Mouse (Mus musculus): ENCODE results near the gene Colca2.

The Colca2 gene

DNA sequence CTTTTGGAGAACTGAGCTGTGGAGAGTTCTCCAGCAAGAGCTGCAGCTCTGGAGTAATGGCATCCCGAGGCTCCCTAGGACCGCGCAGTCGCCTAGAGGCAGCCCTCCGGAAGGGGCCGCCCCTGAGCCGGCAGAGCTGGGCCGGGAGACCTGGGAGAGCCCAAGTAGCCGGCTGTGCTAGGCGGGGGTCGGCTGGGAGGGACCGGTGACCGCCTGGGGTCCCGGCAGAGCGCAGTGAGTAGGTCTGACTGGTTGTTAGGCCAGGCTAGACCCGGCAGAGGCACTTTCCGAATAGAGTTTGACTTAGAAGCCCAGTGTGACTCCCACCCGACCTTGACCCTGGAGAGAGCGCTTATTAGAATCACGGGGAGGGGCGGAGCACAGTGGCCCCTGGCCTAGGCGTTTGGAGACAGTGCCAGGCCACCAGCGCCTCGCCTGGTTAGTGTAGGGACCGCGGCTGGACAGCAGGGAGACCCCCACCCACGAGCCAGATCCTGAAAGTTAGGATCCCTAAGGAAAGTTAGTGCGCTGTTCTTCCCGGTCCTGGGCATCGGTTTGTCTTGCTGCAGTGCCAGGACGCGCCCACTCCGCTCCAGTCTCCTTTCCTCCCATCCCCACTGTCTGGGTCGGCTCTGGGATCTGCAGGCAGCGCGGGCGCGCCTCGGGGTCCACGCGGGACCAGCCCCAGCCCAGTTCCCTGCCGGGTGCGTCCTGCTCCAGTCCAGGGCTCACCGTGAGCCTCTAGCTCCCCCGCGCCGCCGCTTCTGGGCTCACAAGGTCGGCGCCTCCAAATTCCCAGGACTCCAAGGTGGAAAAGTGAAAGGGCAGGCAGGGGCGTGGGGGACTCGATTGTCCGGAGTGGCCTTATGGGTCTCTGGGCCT, at the start of gene Colca2:
TSS of gene Colca2 (minus strand) at position 70 of the 882 bp plus-strand sequence.
- DNase-seq (ENCODE audit: low read depth, low spot score) = no peak

- no peak for DNase-seq (ENCODE audit: low read depth, low spot score)
These were observed 49.2 kb upstream of the Colca2 start for GRCm38 (mm10) chr9:51327555-51327903.

GRCm38 (mm10) chr9:51326619-51327554, 48.5 kb upstream of the Colca2 start:
- no peak for DNase-seq (ENCODE audit: low read depth, low spot score)

DNA sequence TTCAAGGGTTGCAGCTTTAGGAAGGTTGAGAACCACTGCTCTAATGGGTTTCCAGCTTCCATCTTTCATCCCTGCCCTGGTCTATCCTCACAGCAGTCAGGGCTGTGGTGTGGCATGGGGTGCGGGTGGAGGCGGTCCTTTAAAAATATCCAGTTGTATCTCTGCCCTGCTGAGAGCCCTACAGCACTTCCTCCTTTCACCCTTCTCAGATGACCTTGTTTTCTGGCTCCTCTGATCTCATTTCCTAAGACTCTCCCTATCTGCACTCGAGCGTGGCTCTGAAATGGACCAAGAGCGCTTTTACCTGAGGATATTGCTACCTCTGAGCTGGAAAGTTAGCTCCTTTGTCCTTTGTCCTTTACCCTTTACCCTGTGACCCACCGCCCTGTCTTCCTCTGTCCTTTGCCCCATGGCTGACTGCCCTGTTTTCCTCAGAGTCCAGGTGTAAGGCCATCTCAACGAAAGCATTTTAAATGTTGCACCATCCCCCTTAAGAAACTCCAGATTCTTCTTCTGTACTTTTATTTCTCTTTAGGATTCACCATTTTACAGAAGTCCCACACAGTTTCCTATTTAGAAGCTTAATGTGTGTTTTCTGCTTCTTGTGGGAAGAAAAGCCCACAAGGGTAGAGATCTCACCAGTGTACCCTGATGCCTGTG, 46.2 kb upstream of the Colca2 start:
- DNase-seq (ENCODE audit: low read depth, low spot score) = no peak

GRCm38 (mm10) chr9:51320096-51320495, 41.7 kb upstream of the Colca2 start:
- no peak for DNase-seq (ENCODE audit: low read depth, low spot score)

GRCm38 (mm10) chr9:51318246-51318645, 39.9 kb upstream of the Colca2 start:
- no peak for DNase-seq (ENCODE audit: low read depth, low spot score)

DNA sequence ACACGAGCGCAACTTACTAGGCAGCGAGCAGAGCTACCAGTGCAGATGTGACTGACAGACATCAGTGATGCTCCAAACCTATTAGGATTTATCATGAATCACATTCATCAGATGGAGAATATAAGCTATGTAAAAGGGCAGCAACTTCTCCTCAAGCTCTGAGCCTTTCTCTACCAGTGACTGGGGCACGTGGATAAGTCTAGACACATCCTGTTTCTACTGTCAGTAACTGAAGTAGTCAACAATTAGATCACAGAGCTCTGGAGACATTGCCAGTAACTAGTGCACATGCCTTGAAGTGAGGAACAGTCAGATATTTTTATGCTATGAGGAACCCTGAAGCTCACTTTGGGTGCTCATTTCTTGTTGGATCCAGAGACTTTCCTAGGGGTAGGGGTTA, 39.0 kb upstream of the Colca2 start:
- no peak for DNase-seq (ENCODE audit: low read depth, low spot score)

GRCm38 (mm10) chr9:51315402-51316063, 37.2 kb upstream of the Colca2 start:
- no peak for DNase-seq (ENCODE audit: low read depth, low spot score)

GRCm38 (mm10) chr9:51312554-51313317, 34.4 kb upstream of the Colca2 start:
- DNase-seq (ENCODE audit: low read depth, low spot score) = no peak

DNA sequence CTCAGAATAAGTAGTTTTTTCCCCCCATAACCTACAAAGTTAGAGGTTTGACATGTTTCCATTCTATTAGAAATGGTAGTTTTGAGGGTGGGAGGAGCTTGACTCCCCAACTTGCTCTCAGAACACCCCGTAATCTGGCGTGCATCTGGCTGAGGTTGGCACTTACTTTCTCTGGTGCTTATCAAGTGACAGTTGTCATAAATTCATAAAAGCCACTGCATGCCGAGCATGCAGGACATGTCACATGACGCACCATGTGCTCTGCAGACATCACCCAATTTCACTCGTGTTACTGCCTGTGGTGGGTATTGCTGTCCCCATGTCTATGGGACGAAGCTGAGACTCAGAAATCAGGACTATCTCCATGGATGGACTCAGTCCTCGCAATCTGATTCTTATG, 32.1 kb upstream of the Colca2 start:
- no peak for DNase-seq (ENCODE audit: low read depth, low spot score)

DNA sequence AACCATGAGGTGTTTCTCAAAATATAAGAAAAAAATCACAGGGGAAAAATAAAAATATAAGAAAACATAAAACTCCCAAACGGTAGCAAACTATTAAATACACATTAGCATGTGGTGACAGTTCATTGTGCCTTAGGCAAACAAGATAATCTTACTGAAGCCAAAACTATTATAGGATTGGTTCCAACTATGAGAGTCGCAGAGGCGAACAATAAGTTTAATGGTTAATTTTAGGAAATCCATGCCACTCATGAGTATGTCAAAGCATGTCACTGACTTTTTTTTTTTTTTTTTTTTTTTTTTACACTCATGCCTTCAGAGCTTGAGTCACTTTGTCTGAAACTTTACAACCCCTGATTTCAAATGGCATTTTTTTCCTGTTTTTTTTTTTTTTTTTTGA, 28.0 kb upstream of the Colca2 start:
- DNase-seq (ENCODE audit: low read depth, low spot score) = no peak

DNA sequence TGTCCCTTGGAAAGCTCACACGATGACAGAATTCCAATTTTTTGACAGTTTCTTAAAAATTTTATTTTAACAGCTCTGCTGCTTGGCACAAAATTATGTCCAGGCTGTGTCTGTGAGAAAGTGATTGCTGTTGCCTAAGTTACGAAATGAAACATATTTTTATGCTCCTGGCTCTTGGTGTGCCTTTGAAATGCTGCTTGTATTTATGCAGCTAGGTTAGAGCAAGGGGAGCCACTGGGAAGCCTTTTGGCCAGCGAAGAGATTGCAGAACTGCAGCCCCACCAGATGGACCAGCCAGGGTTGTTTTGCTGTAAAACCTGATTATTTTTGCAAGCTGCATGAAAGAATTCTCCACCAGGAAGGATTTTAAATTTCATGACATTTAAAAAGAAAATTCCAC, 26.8 kb upstream of the Colca2 start:
- DNase-seq (ENCODE audit: low read depth, low spot score) = no peak

DNA sequence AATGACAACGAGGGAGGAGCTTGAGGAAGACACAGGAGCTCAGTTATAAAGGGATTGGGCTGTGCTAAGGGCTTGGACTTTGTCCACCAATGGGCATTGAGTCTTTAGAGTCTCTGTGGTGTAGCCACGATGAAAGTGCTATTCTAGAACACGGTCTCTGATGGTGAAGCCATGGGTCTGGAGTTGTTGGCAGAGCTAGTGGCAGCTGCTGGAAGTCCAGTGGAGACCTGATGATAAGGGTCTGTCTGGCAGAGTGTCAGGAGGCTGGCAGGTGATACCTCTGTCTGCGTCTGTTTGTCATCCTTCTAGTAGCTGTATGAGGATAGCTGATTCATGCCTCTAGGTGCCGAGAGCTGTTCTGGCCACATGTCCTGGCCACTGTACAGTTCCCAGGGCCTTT, 25.6 kb upstream of the Colca2 start:
- no peak for DNase-seq (ENCODE audit: low read depth, low spot score)

- no peak for DNase-seq (ENCODE audit: low read depth, low spot score)
These were observed 15.2 kb upstream of the Colca2 start for GRCm38 (mm10) chr9:51293541-51293940.

DNA sequence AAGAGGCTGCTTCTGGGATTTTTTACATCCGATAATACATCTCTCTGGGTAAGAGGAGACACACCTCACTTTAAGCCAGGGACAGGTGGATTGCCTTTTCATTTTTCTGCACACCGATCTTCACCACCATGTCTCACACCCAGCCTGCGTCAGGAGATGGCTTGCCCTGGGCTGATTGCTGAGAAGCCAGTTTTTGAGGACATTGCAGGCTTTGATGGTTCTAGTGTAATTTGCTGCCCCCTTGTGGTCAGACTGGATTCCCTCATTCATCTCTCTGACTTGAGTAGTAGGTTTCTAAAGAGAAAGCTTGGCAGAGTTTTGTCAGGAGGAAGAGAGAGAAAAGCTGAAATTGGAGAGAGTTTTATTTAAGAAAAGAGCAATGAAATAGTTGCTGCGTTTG, 14.3 kb upstream of the Colca2 start:
- DNase-seq (ENCODE audit: low read depth, low spot score) = peak; percentile 65

DNA sequence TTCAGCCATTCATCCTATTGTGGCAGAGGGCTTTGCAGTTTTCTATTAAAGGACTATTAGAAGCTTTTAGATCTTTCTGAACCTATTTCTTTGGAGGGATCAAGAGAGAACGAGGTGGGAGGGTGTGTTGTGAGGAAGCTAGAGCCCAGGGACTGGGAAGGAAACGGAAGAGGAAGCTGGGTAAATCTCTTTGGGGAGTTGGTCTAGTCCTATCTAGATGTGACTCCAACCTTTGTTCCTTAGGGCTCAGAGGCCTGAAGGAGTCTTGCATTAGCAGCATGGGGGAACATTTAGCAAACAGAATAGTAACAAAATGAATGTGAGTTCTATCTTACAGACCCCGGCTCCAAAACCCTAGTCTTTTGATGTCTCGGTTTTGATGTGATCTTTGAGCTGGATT, 12.6 kb upstream of the Colca2 start:
- no peak for DNase-seq (ENCODE audit: low read depth, low spot score)

- DNase-seq (ENCODE audit: low read depth, low spot score) = no peak
These were observed 7.7 kb upstream of the Colca2 start for GRCm38 (mm10) chr9:51286079-51286478.

DNA sequence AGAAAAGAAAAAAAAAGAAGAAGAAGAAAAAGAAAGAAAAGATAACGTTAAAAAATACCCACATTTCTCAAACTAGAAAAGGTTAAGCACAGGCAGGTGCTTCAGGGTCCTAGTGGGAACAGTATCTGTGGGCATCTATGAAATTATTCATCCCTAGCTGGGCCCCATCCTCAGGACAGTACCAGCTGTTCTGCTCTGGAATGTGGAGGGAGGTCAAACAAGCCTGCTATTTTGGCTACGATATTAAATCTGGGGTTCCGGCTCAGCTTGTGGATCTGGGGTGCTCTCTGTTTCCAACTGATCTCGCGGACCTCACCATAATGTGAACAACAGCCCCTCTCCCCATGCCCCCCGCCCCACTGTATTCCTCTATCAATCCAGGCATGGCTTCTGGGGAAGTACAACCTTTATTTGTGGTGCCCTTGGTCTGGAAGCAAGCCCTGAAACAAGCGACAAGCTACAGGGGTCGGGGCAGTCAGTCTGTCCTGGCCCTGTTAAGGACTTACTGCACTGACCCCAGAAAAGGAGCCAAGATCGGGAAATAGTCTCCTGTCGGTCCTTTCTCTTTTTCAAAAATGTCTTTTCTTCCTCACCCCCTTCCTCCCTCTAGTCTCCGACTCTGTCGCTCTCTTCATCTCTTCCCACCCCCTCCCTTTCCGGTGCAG, 403 bp downstream of the Colca2 start:
- DNase-seq (ENCODE audit: low read depth, low spot score) = no peak

- no peak for DNase-seq (ENCODE audit: low read depth, low spot score)
These were observed 3.7 kb downstream of the Colca2 start for GRCm38 (mm10) chr9:51274678-51275077.

DNA sequence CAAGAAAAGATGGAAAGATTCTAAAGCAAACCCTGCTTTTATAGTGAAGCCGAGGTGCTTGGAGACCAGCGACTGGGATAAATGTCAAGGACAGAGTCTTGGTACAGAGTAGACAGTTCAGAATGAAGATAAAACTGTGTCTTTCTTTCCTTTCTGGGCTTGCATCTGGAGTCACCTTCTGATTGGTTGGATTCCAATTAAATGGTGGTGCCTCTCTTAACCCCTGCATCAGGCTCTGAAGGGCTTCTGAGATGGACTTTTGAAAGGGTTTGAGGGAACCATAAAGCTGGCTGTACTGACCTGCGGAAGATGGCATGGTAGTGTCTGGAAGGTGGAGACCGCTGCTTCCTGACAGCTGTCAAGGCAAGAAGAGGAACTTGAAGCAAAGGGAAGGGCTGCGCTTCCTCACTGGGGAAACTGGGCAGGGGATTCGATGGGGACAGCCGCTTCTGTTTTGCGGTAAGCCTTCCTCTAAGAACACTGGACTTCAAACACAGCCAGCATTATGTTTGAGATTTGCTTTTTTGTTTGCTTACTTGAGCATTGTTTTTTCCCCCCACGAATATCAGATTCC, 4.7 kb downstream of the Colca2 start:
- DNase-seq (ENCODE audit: low read depth, low spot score) = no peak
